Mouse (Mus musculus) right cerebral cortex, adult 2 months (tissue): ENCODE measurements around the gene Add3.

Experiments used
- DNase-seq, 2 experiments: peaks; one replicate each; pipeline ENCODE4 v3.0.0; 2021 to 2022; ENCODE audit warnings: low spot score in 2 of 2

Add3 gene

DNA sequence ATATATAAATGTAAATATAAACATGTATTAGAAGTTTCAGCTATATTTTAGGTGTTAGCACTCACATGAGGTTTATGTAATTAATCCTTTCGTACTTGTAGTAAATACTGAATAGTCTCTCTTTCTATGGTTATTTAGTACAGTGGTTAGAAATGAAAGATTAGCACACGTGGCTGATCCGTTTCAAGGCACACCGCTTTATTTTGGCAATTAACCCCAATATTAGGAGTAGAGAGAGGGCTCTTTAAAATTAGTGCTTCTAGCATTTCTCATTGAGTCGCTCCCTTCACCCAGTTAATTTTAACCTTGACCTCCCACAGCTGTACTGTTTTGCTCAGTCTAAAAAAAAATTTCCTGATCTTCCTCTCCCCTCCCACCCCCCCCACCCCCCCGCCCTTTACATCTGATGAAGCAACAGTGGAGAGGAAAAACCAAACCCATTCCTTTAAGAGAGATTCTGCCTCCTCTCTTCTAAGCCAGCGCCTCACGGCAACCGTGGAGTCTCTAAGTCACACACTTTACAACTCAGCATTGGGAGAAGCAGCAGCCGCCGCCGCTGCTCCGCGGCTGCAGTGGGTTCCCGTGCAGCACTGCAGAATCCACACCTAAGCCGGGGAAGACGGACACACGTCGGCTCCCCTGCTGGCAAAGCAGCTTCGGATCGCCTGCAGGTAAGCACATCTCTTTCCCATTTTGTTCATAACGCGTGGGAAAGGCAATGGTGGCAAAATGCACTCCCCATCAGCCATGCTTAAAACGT is at the start of gene Add3:
Gene Add3, plus strand, starts transcription at position 400 of the 760 bp plus-strand sequence.
- DNase-seq, result peak; percentile 64 to 79

DNA sequence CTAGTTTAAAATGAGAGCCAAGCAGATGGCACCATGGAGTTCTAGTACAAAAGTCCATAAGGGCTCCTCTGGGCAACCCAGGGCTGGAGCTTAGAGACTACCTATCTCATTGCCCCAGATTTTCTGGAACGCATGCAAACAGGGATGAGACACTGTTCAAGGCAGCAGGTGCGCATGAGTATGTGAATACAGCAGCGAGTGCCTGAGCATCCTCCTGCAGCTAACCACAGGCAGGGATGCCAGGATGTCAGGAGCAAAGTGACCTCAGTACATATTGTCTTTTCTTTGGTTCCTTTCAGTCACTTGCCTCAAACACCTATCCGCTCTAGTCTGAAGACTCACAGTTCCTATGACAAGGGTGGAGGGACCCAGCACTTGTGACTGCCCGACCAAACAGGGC is 49.6 kb upstream of the Add3 start:
- no peak for DNase-seq

DNA sequence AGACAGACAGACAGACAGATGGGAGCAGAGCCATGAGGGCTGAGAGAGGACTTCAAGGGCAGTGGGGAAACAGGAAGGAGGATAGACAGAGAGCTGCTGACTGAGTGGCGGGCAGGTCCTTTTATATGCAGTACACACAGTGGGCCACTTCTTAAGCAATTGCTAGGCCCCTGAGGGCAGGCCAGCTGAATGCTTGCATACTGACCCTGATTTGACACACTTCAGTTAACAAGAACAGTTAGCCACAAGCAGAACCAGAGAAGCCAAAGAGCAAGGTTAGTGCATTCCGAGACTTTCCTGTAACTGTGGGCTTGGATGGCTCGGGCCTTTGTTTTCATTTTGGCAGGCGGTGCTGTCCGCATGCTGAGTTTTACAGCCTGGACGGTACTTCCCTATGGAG is 48.0 kb upstream of the Add3 start:
- no peak for DNase-seq

DNA sequence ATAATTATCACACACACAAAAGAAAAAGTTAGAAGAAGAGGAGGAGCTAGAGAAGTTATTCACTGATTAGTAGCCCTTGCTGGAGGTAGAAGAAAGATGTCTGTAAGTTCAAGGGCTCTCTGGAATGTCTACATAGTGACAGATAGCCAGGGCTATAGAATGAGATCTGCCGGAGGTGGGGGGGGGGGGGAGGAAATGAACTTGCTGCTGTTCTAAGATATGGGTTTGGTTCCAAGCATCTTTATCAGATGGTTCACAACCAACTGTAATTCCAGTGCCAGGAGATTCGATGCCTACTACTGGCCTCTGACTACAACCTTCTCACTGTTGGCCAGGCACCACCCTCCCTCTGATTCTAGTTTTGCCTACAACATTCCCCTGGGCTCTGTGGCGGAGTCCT is 46.9 kb upstream of the Add3 start:
- no peak for DNase-seq

DNA sequence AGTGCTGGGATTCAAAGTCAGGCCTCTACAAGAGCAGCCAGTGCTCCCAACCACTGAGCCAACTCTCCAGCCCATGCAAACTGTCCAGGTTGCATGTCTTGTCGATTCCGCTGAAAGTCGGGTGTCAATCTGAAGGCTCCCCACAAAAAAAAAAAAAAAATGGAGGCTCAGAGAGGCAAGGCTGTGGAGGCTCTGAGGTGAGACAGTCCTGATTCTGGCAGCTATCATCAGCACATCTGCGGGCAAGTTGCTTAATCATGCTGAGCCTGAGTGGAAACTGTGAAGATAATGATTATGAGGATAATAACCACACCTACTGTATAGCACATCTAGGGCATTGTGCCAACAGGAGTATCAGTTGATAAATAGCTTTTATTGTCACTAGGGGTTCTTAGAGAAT is 45.6 kb upstream of the Add3 start:
- no peak for DNase-seq

DNA sequence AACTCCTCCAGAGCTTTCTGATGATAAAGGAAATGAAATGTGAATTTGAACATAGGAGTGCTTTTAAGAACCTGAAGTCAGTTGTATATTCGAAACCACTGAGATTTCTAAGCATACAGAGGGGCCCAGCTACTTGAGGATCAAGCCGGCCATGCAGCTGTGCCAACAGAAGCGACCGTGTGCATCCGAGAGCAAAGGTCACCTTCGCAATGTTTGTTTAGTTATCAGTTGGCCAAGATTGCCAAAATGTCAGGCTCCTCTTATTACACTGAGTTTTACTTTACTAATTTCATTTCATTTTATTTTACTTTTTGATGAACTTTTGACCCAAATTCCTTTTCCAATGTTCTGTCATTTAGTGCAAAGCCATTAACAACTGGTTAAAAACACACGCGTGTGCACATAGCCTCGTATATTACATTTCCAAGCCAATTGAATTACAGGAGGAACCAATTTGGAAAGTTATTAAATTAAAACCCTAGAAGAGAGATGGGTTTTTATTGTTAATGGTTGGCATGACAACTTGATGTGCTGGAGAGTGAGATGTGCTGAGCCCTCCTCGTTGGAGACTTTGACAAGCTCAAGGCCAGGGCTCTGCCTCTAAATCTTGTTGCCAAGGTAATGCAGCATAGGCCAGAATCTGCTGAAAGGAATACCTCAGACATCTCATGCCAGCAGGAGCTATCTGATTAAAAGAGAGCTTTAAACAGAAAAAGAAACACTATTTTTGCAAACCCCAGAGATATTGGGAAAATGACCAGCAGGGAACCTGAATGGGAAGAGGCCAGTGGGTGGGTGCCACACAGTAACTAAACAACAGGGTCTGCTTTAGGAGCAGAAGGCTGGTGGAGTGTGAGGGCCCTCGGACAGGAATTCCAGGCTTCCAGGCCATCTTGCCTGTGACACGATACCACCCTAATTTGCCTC is 38.6 kb upstream of the Add3 start:
- no peak for DNase-seq

DNA sequence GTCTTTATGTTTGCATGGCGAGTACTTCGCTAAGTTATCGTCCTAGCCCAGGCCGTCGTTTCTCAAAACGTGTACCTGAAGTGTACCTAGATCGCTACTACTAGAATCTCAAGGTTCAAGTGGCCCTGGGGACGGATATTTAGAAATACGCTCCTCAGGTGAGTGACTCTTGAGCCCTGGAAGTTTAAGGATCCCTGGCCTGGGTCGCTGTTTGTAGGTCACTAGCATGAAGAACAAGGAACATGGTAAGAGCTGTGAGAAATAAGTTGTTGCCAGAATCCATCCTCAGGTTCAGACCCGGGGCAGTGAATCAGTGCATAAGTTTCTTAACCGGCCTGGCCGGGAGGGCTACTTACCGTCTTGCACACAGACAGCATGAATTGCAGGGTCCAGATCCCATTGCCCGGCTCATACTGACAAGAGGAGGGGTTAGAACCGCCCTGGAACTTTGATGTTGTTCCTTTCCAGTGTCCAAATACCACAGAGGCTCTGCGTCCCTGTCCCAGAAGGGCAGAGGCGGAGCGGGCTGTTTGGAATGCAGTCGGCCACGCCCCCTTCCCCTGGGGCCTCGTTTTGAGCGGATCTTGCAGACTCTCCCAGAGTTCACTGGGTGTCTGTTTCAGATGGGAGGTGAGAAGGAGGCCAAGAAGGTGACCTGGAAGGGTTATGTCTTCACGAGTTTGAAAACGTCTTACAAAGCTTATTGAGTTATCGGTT is 34.7 kb upstream of the Add3 start:
- DNase-seq, result no peak

DNA sequence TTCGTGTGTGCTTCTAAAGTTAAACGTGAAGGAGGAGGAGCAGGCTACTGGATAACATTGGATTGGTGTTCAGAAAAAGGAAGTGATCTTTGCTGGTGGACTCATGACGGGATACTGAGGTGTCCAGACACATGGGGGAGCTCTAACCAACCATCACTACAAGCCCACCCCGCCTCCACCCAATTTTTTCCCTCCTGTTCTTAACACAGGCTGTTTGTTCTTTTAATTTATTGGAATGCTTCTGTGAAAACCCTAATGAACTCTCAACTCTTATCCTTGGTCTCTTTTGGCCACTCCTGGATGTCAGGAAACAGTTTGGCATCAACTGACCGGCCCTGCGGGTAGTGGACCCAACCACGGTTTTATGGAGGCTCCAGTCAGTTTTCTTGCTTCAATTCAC is 33.3 kb upstream of the Add3 start:
- peak in 1 of 2 experiments; percentile 47 for DNase-seq

DNA sequence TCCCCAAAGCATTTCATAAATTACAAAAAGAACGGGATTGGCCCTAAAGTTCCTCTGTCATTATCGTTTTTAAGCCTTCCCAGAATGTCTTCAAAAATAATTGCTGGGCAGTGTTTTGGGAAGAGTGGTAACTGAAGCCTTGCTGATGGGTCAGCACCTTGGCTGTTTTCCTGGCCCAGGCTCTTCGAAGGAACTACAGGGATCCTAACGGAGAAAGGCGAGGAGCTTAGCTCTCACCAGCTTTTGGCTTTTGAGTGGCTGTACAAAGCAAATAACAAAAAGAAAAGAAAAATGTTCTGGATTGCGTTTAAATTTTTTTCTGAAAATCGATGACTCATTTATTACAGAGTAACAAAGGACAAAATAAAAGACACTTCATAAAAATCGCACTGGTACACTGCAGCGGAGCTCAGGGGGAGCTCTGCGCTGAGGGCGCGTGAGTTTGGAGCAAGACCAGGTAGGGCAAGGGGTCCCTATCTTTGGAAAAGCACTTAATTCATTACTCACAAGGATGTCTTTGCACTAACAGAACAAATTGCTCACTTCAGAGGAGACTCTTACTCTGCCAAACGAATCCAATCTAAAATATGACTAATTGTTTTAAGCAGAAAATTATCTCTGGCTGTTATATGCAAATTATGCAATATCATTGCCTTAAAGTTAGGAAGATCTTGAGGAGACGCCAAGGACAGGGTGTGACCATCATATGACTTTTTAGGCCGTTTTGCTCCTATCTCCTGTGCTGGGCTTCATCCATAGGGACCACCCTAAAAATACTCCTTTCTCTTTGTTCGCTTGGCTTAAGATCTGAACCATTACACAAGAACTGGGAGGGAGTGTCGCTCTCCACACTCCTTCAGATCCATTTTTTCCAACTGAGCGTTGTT is 32.6 kb upstream of the Add3 start:
- no peak for DNase-seq

DNA sequence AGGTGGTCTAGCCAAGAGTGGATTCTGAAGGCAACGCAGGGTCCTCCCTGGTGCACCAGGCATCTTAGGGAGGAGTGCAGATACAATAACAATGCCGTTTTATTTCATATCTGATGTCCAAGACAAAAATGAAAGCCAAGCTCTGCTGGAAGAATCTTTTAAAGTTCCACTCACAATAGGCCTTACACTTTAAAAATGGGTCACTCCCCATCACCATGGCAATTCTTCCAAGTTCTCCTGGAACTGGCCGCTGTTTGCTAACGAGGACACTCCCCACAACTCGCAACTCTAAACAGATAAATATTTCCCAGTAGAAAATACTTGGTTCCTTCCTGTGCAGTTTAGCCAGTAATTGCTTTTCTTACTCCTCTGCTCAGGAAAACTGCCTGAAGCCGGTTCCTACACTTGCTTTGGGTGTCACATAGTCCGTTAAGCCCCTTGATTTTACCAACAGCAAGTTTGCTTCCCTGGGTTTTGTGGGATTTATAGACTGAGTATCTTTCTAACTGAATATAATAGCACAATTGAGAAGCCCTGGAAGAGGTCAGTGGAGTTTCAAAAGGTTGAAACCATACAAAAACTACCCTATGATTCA is 28.1 kb upstream of the Add3 start:
- no peak for DNase-seq

DNA sequence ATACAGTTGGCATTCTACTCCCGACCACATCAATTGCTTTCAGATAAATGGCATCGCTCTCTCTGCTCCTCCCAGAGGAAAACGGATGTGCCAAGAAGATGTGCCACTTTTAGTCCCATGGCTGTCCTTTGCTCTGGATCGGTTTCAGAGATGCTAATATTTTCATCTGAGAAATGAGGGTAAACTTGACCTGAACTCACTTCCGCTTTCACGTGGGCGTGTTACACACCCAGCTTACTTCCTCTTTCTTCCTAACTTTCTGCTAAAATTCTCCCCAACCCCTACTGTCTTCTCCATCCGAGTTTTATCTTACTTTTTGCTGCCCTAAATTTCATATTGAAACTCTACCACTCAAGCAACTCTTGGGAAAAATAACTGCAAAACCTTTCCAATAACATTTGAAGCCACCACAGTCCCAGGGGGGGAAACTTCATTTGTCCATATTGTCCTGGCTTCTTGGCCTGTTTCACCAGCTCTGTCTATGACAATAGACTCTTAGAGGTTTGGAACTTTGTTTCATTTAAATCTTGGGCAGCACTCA is 20.9 kb upstream of the Add3 start:
- no peak for DNase-seq

DNA sequence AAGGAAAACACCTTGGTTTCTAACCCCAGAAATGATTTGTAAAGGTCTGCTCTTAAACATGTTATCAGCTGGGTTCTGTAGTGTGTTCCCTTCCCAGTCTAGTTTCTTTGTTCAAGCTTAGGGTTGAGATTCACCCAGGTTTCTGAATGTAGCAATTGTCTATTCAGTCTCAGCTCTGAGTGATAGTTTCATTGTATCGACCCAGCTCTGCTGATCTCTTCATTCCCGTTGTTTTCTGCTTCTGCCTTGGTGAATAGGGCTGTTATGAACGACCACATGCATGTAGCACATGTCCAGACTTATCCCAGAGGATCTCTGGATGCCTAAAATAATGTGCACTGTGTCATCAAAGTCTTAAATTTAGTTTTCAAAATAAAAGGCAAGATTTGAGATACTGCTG is 19.8 kb upstream of the Add3 start:
- DNase-seq, result no peak

DNA sequence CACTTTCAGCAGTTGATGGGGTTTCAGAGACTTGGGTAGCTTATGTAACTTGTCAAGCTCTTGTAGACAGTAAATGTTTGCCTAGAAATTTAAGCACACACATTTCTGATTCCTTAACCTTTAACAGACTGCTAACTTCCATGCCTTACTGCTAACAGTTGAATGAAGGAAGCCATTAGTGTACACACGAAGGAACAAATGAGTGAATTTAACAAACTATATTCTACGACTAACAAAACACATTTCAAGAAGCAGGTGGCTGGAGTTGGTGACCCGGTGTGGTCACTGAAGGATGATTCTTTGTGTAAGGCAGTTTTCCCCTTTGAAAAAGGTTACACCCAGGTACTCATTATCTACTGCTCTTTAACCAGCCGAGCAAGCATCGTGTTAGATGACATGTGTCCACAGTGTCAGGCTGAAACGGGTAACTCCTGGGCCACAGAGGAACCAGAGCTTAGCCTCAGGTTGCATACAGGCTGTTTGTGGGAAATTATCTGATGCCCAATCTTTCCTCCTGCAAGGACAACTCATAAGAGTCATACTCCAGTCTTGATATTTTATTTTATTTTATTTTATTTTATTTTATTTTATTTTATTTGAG is 17.5 kb upstream of the Add3 start:
- no peak for DNase-seq

DNA sequence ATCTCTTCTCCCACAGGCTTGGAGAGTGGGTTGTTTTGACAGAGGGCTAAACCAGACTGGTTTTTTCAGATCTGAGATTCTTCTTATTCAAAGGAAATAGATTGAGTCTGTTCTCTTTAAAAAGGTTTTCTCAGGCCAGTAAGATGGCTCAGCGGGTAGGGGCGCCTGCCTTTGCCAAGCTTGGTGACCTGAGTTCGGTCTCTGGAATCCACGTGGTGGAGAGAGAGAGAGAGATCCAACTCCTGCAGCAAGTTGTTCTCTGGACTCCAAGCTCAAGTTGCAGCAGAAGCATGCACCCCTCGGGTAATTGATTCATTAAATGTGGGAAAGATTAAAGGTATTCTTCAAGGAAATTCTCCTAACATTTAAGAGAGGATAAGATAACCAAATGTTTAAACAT is 16.9 kb upstream of the Add3 start:
- DNase-seq, result no peak

DNA sequence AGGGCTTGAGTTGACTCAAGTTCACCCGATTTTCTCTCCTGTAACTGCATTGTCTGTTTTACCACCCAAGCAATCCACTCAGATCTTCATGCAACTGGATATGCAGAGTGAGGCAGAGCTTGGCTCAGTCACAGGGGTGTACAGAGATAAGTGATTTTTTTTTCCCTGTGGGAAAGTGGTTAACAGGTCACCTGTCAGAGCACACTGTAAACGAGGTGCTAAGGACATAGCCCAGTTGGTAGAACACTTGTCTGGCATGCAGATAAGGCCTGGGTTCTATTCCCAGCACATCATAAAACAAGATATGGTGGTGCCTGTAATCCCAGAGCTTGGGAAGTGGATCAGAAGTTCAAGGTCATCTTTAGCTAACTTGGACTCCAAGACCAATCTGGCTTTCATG is 14.6 kb upstream of the Add3 start:
- DNase-seq, result no peak

DNA sequence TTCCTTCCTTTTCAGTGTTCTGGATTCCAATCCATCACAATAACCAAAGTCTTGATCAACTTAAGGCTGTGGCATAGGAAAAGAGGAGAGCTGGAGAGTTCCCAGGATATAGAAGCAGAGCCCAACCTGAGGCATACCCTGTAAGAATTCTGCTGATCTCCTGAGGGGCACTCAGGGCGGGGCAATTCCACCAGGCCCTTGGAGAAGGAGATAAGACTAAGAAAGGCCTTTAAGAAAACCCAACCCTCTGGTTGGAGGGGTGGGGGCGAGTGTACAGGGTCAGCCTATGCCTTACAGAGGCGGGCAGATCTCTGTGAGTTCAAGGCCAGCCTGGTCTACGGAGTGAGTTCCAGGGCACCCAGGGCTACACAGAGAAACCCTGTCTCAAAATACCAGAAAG is 13.7 kb upstream of the Add3 start:
- DNase-seq, result no peak

DNA sequence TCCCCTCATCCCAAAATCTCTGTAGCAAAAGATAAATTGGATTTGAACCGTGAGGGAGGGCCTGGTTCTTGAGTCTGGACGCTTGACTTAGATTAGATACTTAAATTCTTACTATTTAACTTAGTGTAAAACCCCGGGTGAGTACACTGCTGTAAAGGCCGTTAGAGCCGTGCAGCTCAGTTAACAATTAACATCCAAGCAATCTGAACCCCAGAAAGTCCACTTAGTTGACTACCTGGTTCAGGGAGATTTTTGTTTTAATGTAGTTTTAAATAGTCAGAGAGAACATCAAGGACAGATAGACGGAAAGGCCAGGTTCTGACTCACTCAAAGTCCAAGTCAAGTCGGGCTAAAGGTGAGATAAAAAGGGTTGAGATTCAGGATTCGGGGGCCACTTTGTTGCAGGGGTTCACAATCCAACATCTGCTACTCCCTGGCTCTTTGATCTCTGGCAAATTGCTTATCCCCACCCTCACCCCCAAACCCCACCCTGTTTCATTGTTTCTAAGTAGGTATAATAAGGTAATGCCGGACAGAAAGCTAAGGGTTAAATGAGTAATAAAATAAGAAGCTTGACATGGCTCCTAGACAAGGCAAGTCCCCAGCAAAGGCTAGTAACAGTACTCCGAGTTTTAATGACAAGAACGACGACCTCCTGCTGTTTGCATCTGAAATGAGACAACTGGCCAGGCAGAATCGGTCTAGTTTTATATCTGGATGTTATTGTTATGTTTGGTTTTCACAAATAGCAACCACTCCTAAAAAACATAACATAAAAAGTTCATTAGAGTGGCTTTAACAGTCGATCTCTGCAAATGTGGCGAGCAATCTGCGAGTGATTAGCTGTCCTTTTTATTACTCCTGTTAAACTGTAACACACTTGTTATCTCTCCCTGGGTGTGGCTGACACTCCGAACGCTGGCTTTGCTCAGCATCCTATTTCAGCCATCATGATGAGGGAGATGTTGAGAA is 12.6 kb upstream of the Add3 start:
- DNase-seq, result no peak

DNA sequence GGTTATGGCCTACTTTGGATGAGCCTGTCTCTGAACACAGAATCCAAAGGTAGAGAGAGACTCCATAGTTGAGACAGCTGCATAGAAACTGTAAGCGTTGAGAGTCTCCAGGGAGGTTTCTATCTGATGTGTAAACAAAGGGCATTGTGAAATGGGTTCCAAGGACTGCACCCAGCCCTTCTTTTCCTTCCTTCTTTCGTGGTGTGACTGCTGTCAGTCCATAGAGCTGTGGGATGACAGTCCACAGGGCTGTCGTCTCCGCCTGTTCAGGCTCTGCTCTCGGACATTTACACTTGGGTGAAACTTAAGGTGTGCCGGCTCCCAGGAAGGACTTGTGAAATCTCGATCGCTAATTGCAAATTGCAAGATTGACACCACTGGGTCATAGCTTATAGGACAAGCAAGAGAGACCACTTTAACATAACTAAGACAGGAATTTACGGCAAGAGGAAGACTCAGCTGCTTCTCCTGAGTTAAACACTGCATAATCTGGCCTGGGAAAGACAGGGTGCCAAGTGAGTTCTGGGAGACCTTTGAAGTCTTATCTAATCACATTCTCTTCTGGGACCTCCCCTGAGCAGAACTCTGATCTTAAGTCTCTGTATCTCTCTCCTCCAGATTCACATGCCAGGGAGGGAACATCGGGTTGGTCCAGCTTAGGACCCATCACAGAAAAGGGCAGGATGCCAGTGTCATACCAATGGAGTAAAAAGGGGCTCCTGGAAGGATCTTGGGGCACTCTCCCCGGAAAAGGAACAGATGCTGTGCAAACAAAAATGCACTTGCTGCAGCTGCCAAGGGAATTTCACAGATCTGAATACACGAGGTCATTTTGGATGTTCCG is 11.5 kb upstream of the Add3 start:
- no peak for DNase-seq
